Mouse (Mus musculus): Measurements from ENCODE around the gene Palld.

- TF ChIP-seq CTCF (IDR thresholded peaks at IDR 0.05; ENCODE audit: extremely low read depth, insufficient read depth, insufficient read length, insufficient replicate concordance), result no peak
- TF ChIP-seq POLR2A (IDR thresholded peaks at IDR 0.05; ENCODE audit: low read depth, low read length), result no peak
These were observed 128.3 kb downstream of the Palld start for GRCm38 (mm10) chr8:61774161-61774560.

Measured in spleen, adult 2 months (tissue).